ENCODE assay signal across 9 mouse cellular contexts in genomic region chr5:115982671-115983373, GRCm38 (mm10). TPM values are rescaled to one million over a fixed set of nuclear protein-coding genes. Genes with fewer than 3 reads are reported as not detected.
DNase-seq lines count a peak whose midpoint lies in the region; ATAC-seq lines count a peak whose summit lies in the region.
"Had no signal": no experiment of that assay in that cellular context is flagged by ENCODE, and none has a peak within 500 bp of the region (broad histone marks: within the 10 kb centered on the region; RNA-seq: fewer than 3 reads in every experiment).

No protein-coding gene starts in this region.

- no peak overlapping the region for H3K4me3 ChIP-seq in heart, embryonic 12.5 days
- H3K4me3 ChIP-seq: neural tube, embryonic 12.5 days had no signal

- H3K27me3 ChIP-seq in heart, embryonic 12.5 days (replicated peaks) = no peaks in the 10 kb centered on the region
- H3K27me3 ChIP-seq: neural tube, embryonic 12.5 days had no signal

- H3K4me1 ChIP-seq in heart, embryonic 12.5 days (replicated peaks) = peaks cover 4% of the 10 kb centered on the region
- H3K4me1 ChIP-seq: neural tube, embryonic 12.5 days had no signal

- ATAC-seq in heart, embryonic 12.5 days (ENCODE audit: insufficient number of reproducible peaks, low FRiP score) = no peak
- no peak for ATAC-seq in CD4-positive, CD25-positive, alpha-beta regulatory T cell, adult 4 months

- H3K4me2 ChIP-seq in heart, embryonic 12.5 days = no peak overlapping the region
- H3K4me2 ChIP-seq: neural tube, embryonic 12.5 days had no signal

- H3K27ac ChIP-seq in heart, embryonic 12.5 days (ENCODE audit: poor library complexity, severe bottlenecking) = no peak overlapping the region
- H3K27ac ChIP-seq: neural tube, embryonic 12.5 days had no signal

- peaks cover 61% of the 10 kb centered on the region for H3K36me3 ChIP-seq in heart, embryonic 12.5 days

- no peaks in the 10 kb centered on the region for H3K9me3 ChIP-seq in heart, embryonic 12.5 days (replicated peaks)
- H3K9me3 ChIP-seq: neural tube, embryonic 12.5 days had no signal

- WGBS in heart, embryonic 12.5 days = 79% methylated on average over 7 of the region's 7 CpGs

- H3K9ac ChIP-seq in heart, embryonic 12.5 days = no peak overlapping the region
- H3K9ac ChIP-seq: neural tube, embryonic 12.5 days had no signal

- DNase-seq in heart, postnatal 4 days = peak; percentile 61
- DNase-seq in 3134 (ENCODE audit: extremely low read depth, insufficient read length, low spot score) = peak; percentile 28
- peak; percentile 69 to 94 for DNase-seq in adrenal gland, adult (ENCODE audit: inconsistent age in 2 of 2, low spot score in 1 of 2)
- DNase-seq in kidney, adult 8-10 months = peak; percentile 50 to 79
- DNase-seq in right cerebral cortex, adult 2 months (ENCODE audit: low spot score in 2 of 2) = no peak
- DNase-seq in frontal cortex, postnatal 10 days (ENCODE audit: low spot score in 2 of 2) = no peak

RNA-seq across cellular contexts. Expression of gene Prkab1, which starts 41.5 kb away (rescaled TPM):
- total RNA-seq in heart, postnatal 4 days (2021) = 10 to 100 TPM; 67.9 to 72.7 TPM
- 52.2 and 54.9 TPM in 2 replicates for polyA plus RNA-seq in heart, embryonic 12.5 days (2016; fragmentation: Nextera tagmentation; extraction: Ambion mirVana)
- polyA plus RNA-seq in CD4-positive, CD25-positive, alpha-beta regulatory T cell, adult 4 months (2017; shearing (Covaris generic)) = 10 to 100 TPM; 40.1 to 55.1 TPM

Comparison
In these comparisons a context has a peak if more than half of its experiments do, and no peak if none do; other contexts are left out.
1. DNase-seq: peak in heart, postnatal 4 days (single experiment), 3134 (single experiment), adrenal gland, adult (2 of 2) and kidney, adult 8-10 months (2 of 2); none in right cerebral cortex, adult 2 months (0 of 2) and frontal cortex, postnatal 10 days (0 of 2).